Mouse (Mus musculus): Measurements from ENCODE around the gene Fam129b. TPM values are rescaled to one million over a fixed set of nuclear protein-coding genes. Genes with fewer than 3 reads are reported as not detected.

The Fam129b gene
- total RNA-seq, 1 experiment from 2014 or later: 13.1 TPM

DNA sequence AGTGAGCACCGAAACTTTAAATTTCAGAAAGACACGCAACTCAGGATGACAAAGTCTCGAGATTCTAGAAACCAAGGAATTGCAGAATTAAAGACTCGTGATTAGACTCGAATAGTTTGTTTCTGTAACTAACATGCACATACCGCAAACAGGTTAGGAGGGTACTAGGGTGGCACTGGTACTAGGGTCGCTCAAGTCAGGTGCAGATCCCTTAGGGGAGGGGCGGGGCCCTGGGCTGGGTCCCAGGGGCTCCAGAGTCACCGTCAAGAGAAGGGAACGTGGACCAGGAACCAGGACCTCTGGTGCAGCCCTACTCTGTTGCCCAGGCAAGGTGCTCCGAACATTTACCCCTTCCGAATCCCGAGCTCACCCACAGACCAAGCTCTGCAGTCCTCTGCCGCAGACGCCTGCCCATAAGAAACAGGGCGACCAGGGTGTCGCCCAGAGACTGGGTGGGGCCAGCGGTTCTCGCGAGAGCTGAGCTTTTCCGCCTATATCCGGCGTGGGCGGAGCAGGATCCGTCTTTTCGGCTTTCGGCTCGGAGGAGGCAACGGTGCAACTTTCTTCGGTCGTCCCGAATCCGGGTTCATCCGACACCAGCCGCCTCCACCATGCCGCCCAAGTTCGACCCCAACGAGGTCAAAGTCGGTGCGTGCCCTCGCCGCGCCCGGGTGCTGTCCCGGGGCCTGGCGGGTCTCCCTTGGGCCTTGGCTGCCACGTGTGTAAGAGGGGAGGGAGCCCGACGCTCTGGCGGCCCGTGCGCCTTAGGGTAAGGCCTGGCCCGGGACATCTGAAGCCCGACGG is 85.5 kb downstream of the Fam129b start, which contains the start of the genes Rpl12 and Lrsam1:
Gene Rpl12, plus strand, starts transcription at position 368 of the 804 bp plus-strand sequence.
Gene Lrsam1, minus strand, starts transcription at position 423 of the 804 bp plus-strand sequence.
- ATAC-seq (replicated peaks; ENCODE audit: low read depth, poor library complexity, severe bottlenecking): peak; percentile 89

DNA sequence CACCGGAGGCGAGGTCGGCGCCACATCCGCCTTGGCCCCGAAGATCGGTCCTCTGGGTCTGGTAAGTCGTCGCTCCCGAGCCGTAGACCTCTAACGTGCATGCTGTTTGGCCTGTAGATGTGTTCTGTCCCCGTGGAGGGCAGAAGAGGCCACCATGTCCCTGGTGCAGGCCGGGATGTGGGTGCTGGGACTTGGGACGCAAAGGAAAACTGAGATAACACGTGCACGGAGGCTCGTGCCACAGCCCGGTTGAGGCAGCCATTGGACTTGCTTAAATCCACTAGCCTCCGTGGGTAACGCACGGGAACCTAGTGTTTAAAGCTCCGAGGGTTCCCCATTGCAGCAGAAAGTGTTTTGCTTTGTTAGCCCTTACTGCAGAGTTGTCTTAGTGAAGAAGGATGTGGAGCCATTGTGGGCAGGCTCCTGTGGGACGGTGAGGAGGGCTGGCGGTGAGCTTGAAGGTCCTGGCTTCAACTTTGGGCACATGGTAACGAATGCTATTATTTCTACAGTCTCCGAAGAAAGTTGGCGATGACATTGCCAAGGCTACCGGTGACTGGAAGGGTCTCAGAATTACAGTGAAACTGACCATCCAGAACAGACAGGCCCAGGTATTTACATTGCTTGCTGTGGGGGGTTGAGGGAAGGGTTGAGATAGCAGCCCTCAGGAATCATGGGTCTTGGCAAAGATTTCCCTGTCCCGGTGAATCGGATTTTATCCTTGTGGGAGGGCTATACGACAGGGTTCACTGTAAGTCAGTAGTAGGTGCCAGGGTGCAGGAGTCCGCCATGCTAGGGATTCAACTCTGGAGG is 86.4 kb downstream of the Fam129b start:
- no peak for ATAC-seq (replicated peaks; ENCODE audit: low read depth, poor library complexity, severe bottlenecking)

DNA sequence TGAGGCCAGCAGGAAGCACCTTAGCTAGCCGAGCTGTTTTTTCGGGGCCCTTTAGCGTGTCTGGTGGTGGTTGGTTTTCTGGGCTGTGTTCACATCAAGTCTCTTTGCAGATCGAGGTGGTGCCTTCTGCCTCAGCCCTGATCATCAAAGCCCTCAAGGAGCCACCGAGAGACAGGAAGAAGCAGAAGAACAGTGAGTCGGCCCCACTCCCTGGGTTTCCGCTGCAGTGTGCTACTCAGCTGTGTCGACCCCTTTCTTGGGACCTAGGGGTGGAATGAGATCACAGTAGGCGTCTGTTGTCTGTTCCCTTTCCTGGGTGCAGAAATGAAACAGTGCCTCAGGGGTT is 86.9 kb downstream of the Fam129b start:
- ATAC-seq (replicated peaks; ENCODE audit: low read depth, poor library complexity, severe bottlenecking): no peak

GRCm38 (mm10) chr2:32963544-32963943 is 87.6 kb downstream of the Fam129b start:
- ATAC-seq (replicated peaks; ENCODE audit: low read depth, poor library complexity, severe bottlenecking): no peak

DNA sequence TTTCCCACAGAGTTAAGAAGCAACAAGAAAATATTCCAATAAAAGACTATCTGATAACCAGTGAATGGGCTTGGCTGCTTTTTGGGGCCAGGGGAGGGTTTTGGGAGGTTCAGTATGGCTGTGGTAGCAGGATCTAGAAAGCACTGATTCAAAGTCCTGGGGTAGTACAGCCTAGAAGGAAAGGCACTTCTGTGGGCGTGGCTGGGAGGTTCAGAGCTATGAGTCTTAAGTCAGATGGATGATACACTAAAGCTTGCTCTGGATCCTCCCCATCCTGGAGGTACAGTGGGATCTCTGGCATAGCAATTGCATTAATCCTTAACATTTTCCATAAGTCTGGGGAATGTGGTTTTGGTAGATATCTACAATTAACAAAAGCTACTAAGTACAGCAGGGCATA is 88.1 kb downstream of the Fam129b start:
- ATAC-seq (replicated peaks; ENCODE audit: low read depth, poor library complexity, severe bottlenecking): no peak

DNA sequence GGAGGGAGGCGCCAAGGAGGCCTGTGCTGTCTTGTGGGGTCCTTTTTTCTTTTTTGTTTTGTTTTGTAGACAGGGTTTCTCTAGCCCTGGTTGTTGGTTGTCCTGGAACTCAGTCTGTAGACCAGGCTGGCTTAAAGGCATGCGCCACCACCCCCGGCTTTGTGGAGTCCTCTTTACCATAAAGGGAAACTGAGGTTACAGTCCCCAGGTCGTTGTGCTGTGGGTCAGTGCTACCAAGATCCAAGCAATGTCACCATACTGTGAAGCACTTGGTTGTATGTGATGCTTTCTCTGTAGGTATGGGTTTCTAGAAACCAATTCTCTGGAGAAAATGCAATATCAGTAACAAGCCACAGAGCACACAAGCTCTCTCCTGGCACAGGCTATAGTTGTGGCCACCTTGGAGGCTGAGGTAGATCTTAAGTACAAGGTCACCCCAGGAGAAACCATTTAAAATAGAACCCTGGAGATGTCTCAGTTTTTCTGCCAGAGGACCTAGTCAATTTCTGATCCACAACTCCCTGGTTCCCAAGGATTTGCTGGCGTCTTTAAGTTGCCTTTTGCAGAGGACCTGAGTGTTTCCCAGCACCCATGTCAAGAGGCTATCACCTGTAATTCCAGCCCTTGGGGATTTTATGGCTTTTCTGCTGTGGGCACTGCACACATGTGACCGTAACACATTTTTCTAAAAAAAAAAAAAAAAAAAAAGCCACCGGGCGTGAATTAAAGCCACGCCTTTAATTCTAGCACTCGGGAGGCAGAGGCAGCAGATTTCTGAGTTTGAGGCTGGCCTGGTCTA is 88.9 kb downstream of the Fam129b start:
- ATAC-seq (replicated peaks; ENCODE audit: low read depth, poor library complexity, severe bottlenecking): no peak

DNA sequence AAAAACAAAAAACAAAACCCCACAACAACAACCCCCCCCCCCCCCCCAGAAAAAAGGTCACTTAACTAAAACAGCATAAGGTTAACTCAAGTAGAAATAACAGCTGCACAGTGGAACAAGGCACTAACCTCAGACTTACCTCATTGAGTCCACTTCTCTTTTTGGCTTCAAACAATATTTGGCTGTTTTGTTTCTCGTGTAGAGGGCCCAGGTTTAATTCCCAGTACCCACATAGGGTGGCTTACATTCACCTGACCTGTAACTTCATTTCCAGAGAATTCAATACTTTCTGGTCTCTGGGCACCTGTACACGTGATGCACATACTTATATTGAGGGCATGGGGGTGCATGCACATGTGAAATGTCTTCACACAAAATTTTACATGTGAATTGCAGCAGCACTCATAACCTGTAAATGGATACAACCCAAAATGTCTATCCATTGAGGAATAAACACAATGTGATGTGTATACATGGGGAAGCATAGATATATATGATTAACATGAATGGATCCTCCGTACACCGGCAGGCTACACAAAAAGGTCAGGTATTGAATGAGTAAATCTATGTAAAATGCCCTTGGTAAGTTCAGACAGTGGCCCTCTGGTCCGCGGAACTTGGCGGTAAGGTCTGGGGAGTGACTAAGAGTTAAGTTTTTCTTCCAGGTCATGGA is 89.7 kb downstream of the Fam129b start:
- ATAC-seq (replicated peaks; ENCODE audit: low read depth, poor library complexity, severe bottlenecking): no peak

DNA sequence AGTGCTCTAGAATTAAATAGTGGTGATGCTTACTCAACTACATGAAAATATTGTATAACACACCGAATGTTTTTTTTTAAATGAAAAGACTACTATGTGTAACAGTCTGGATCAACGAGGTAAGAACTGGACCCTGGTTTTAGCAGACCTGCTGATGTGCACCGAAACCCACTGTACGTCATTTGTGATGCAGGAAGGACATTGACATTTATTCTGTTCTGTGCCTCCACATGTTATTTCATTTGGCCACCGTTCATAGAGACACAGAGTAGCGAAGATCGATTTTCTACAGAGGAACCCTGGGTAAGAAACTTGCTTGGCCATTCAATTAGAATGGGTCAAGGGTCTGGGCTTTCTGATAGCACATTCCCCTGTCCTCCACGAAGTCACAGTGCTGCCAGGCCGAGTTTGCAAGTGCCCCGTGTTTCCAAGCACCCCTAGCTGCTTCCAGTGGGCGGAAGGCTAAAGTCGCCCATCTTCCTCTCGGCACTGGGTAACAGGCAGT is 90.3 kb downstream of the Fam129b start:
- ATAC-seq (replicated peaks; ENCODE audit: low read depth, poor library complexity, severe bottlenecking): no peak

GRCm38 (mm10) chr2:32966689-32967631 is 91.0 kb downstream of the Fam129b start:
- ATAC-seq (replicated peaks; ENCODE audit: low read depth, poor library complexity, severe bottlenecking): peak; percentile 75

DNA sequence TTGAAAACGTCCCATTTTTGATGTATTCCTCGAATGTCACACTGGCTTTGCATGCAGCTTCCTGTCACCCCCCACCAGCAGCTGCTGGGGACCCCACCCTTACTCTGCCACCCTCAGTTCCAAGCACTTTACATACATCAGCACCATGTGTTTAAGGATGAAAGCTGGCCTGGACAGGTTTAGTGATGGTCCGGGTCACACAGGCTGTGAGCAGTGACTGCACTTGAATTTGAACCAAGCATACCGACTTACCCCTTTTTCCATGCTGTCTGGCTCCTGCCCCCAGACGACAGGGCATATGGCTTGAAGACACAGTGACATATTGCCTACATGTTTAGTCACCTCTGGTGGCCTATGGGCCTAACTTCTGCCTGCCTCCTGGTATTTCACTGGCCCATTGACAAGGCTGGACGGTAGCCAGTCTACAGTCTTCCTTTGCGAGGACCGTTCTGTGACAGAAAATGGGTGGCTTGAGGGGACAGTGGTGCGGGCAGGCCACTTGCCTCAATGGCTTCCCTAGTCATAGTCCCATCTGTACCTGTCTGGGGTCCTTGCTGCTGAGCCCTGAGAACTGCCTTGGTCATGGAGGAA is 92.2 kb downstream of the Fam129b start:
- ATAC-seq (replicated peaks; ENCODE audit: low read depth, poor library complexity, severe bottlenecking): no peak

- ATAC-seq (replicated peaks; ENCODE audit: low read depth, poor library complexity, severe bottlenecking): no peak
Observed at GRCm38 (mm10) chr2:32969326-32969725, 93.4 kb downstream of the Fam129b start.

GRCm38 (mm10) chr2:32971235-32971634 is 95.3 kb downstream of the Fam129b start:
- no peak for ATAC-seq (replicated peaks; ENCODE audit: low read depth, poor library complexity, severe bottlenecking)

DNA sequence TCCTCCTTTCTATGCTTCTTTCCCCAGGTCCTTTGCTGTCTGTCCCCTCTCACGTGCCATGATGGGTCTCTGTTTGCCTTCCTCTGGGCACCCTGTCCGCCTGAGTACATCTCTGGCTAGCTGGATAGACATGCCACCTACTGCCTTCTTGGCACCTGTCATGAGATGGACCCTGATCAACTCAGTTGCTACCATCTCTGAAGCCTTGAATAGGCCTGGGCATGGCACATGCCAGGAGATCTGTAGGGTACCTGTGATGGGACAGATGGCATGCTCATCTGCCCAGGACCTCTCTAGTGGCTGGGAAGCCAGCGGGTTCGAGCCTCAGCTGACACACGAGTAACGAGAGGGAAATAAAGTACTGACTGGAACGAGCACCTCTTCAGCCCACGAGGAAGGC is 98.3 kb downstream of the Fam129b start:
- ATAC-seq (replicated peaks; ENCODE audit: low read depth, poor library complexity, severe bottlenecking): no peak

Other genes with a start within 250 kb of the Fam129b start
- gene Eng, start 229.5 kb upstream of the Fam129b start, total RNA-seq (2017): 17.8 and 24.0 TPM in 2 replicates
- 27.2 and 39.8 TPM in 2 replicates for gene Fpgs, start 172.0 kb upstream of the Fam129b start, total RNA-seq (2017)
- 48.2 and 61.3 TPM in 2 replicates for gene Cdk9, start 163.0 kb upstream of the Fam129b start, total RNA-seq (2017)
- 13.7 and 19.3 TPM in 2 replicates for gene Sh2d3c, start 155.1 kb upstream of the Fam129b start, total RNA-seq (2017)
- not detected in 2 replicates for gene 6330409D20Rik, start 135.1 kb upstream of the Fam129b start, total RNA-seq (2017)
- 19.2 and 19.9 TPM in 2 replicates for gene Tor2a, start 118.9 kb upstream of the Fam129b start, total RNA-seq (2017)
- not detected in 2 replicates for gene Ttc16, start 100.5 kb upstream of the Fam129b start, total RNA-seq (2017)
- gene Ptrh1, start 100.3 kb upstream of the Fam129b start, total RNA-seq (2017): 1.3 and 4.0 TPM in 2 replicates
- gene Cfap157, start 91.7 kb upstream of the Fam129b start, total RNA-seq (2017): not detected in 2 replicates
- 7.4 and 9.1 TPM in 2 replicates for gene Stxbp1, start 28.9 kb upstream of the Fam129b start, total RNA-seq (2017)
- 2,360 and 2,455 TPM in 2 replicates for gene Rpl12, start 85.4 kb downstream of the Fam129b start, total RNA-seq (2017)
- 4.0 and 6.2 TPM in 2 replicates for gene Lrsam1, start 85.5 kb downstream of the Fam129b start, total RNA-seq (2017)
- gene Slc2a8, start 106.0 kb downstream of the Fam129b start, total RNA-seq (2017): 1.6 and 3.0 TPM in 2 replicates